Mouse (Mus musculus) embryo, embryonic 11.5 days (tissue): ENCODE data around the gene Sae1.
A peak's percentile ranks its signal among the peaks of the same experiment; 100 is the strongest.

Experiments
- DNase-seq: peaks from one replicate; pipeline ENCODE4 v3.0.0-alpha.2; 2012; ENCODE audit warnings: low read depth, low spot score

Gene Sae1

DNA sequence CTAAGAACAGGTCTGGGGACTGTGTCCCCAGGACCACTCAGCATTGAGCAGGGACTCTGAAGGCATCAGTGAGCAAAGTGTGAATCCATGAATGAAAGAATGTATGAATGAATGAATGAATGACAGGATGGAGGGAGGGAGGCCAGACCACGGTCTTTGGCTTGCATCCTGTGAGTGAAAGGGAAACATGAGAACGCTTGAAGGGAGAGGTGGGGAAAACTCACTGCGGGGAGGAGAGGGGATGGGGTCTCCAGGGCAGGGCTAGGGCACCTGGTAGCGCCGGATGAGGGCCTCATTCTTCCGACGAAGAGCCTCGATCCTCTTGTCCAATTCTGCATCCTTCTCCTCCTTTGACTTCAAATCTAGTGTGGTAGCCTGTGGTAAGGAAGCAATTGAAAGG is 103.6 kb downstream of the Sae1 start:
- DNase-seq: no peak

DNA sequence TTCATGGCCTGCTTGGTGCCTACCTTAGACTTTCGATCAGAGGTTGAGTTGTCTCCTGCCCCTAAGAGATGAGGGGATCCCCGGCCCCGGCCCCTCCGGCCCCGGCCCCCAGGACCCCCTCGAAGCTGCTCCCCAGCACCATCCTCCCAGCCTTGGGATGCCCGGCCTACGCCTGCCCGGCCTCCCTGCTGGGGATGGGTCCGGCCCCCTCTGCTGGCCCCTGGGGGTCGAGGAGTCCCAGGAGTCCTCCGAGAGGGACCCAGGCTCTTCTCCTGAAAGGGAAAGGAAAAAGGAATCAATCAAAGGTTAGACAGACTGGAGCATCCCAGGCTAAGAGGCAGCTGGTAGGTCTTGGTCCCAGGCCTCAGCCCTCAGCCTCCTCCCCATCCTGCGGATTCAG is 105.3 kb downstream of the Sae1 start:
- no peak for DNase-seq

- no peak for DNase-seq
Observed at GRCm38 (mm10) chr7:16280721-16281120, 106.9 kb downstream of the Sae1 start.

DNA sequence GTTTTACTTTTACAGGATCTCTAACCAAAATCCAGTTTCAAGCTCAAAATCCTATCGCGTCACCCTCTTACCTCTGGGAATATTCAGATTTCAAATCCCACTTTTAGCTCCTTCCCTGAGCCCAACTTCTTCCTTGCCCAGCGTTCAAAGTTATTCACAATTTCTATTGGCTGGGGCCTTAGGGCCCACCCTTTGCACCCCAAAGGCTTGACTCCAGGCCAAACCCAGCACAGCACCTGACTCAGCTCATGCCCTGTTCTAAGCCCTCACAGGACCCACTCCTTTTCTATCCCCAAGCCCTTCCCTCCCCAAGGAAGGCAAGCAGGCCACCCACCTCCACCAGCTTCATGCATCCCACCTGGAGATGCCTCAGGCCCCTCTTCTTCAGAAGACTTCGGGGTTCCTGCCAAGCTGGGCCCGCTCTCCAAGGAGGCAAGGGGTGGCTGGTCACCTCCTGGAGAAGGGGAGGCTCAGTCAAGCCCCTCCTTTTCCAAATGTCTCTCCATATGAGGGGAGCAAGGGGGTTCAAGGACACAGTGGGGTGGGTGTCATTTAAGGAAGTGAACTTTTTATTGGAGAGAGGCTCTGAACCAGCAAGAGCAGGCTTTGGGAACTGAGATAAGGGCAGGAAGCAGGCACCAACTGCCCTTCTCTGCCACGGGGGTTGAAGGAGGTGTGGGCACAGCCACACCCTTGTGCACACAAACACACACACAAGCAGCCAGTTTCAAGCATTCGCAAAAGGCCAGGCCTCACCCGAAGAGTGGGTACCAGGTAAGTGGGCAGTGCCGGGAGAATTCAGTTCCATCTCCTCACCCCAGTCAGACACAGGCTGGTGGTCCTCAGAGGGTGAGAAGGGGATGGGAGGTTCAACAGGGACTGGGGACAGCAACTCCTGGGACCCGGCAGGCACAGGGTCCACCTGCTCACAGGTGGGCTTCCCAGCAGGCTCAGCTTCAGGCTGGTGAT is 112.4 kb downstream of the Sae1 start:
- DNase-seq: no peak

GRCm38 (mm10) chr7:16273766-16274140 is 113.9 kb downstream of the Sae1 start:
- DNase-seq: peak; percentile 72

DNA sequence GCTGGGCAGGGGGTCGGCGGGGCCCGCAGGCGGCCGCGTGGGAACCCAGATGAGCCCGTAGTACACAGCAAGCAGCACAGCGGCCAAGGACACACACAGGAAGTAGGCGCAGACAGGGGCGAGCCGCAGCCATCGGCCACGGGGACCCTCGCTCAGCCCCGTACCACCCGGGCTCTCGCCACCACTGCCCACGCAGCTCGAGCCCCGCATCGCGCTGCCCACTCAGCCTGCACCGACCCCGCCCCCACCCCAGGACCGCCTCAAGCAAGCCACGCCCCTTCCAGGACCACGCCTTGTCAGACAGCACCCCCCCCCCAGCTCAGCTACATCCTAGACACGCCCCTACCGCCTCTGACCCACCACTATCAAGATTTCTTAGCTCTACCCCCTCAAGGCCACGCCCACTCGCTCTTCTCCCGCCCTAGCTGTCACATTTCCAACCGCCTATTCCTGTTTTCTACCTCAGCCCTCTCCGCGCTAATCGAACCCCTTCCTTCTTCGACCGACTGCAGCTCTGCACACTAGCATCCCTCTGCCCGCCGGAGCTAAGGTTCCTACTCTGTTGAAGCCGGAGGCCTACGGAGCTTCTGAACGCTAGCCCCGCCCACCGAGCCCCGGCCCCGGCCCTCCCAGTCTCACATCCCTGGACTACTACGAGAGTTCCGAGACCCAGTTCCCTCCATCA is 114.4 kb downstream of the Sae1 start, which contains the start of gene Inafm1:
Gene Inafm1, minus strand, starts transcription at position 537 of the 685 bp plus-strand sequence.
- DNase-seq: peak; percentile 88

DNA sequence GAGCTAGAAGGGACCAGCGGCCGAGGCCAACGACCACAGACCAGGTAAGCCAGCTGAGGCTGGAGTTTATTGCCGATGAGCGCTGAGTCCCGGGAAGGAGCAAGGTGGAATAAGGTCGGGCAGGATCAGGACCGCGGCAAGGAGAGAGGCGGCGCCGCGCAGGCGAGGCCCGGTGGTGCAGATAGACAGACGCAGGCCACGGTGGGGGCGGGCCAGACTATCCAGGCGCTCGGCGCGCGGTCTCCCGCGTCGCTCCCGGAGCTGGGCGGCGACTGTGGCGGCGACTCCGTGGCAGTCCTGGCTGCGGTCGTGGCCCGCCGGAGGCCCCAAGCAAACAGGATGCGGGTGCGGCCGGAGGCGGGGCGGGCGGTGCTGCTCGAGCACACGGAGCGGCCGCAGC is 114.9 kb downstream of the Sae1 start:
- DNase-seq: no peak

DNA sequence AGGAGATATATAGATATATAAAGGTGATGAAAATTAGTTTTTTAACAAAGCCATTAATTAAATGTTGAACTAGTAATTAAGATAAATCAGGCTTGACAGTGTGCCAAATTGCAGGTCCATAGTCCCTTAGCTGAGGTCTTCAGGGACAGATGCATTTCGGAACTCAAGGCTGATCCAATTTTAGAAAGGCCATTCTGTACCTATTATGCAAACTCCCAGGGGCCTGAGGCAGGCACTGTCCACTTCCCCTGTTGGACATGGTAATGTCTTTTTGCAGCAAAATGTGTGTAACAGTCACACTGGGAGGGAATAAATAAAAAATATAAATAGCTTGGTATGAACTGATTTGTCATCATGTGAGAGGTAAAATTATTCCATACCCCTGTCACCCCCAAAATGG is 116.5 kb downstream of the Sae1 start:
- no peak for DNase-seq
